Mouse (Mus musculus) myocyte (in vitro differentiated cells): ENCODE results near the gene Sidt2. TPM values are rescaled to one million over a fixed set of nuclear protein-coding genes. Genes with fewer than 3 reads are reported as not detected.

ENCODE experiments used
- H3K27me3 ChIP-seq: one replicate; pipeline ENCODE4 v1.6.1; 2011; ENCODE audit not compliant: control insufficient read depth, insufficient read depth, insufficient read length
- H3K36me3 ChIP-seq: one replicate; pipeline ENCODE4 v1.6.1; 2011; ENCODE audit not compliant: control insufficient read depth, insufficient read depth
- H3K4me2 ChIP-seq: one replicate; pipeline ENCODE4 v1.6.1; 2011; ENCODE audit warnings: low read depth, control low read depth
- H3K4me3 ChIP-seq: one replicate; pipeline ENCODE4 v1.5.1; 2011; ENCODE audit warnings: mild to moderate bottlenecking, control low read depth, moderate library complexity
- H3K79me2 ChIP-seq: one replicate; pipeline ENCODE4 v1.6.1; 2011; ENCODE audit not compliant: control insufficient read depth, insufficient read depth
- H3ac ChIP-seq: one replicate; pipeline ENCODE4 v1.6.1; 2011; ENCODE audit not compliant: control insufficient read depth, insufficient read length
- CEBPB ChIP-seq: IDR thresholded peaks from 2 replicates; pipeline ENCODE4 v1.6.1; 2011; ENCODE audit warnings: mild to moderate bottlenecking, moderate library complexity; ENCODE audit not compliant: poor library complexity, insufficient read depth, severe bottlenecking
- E2F4 ChIP-seq: IDR thresholded peaks from one replicate; pipeline ENCODE4 v1.6.1; 2011; ENCODE audit warnings: mild to moderate bottlenecking, control low read depth, moderate library complexity; ENCODE audit not compliant: insufficient read depth
- MAX ChIP-seq: IDR thresholded peaks from one replicate; pipeline ENCODE4 v1.6.1; 2011; ENCODE audit warnings: low read depth, mild to moderate bottlenecking, control low read depth
- MYOD1 ChIP-seq, 3 experiments: IDR thresholded peaks; one replicate each; pipeline ENCODE4 v1.6.1; 2011; ENCODE audit warnings: control low read depth in 2 of 3, low read depth in 2 of 3, mild to moderate bottlenecking in 2 of 3, moderate library complexity in 1 of 3; ENCODE audit not compliant: insufficient read length in 2 of 3, control insufficient read depth in 1 of 3
- MYOG ChIP-seq, 3 experiments: IDR thresholded peaks; one replicate each; pipeline ENCODE4 v1.6.1; 2011; ENCODE audit warnings: control low read depth in 2 of 3, low read depth in 2 of 3, mild to moderate bottlenecking in 2 of 3; ENCODE audit not compliant: insufficient read length in 2 of 3, control insufficient read depth in 1 of 3, insufficient read depth in 1 of 3
- POLR2A ChIP-seq: IDR thresholded peaks from one replicate; pipeline ENCODE4 v1.6.1; 2011; ENCODE audit warnings: low read depth, mild to moderate bottlenecking, control low read depth, moderate library complexity; ENCODE audit not compliant: insufficient read length
- POLR2AphosphoS2 ChIP-seq: IDR thresholded peaks from one replicate; pipeline ENCODE4 v1.6.1; 2011; ENCODE audit warnings: low read depth, control low read depth; ENCODE audit not compliant: insufficient read length
- REST ChIP-seq: IDR thresholded peaks from one replicate; pipeline ENCODE4 v1.6.1; 2011; ENCODE audit warnings: mild to moderate bottlenecking, control low read depth, moderate library complexity; ENCODE audit not compliant: insufficient read depth, insufficient read length
- SRF ChIP-seq: IDR thresholded peaks from one replicate; pipeline ENCODE4 v1.6.1; 2011; ENCODE audit warnings: low read depth; ENCODE audit not compliant: control insufficient read depth, insufficient read length
- TCF12 ChIP-seq: IDR thresholded peaks from one replicate; pipeline ENCODE4 v1.6.1; 2011; ENCODE audit warnings: mild to moderate bottlenecking, control low read depth; ENCODE audit not compliant: poor library complexity, insufficient read depth, severe bottlenecking
- TCF3 ChIP-seq: IDR thresholded peaks from one replicate; pipeline ENCODE4 v1.6.1; 2011; ENCODE audit warnings: low read depth, control low read depth; ENCODE audit not compliant: insufficient read length
- USF1 ChIP-seq: IDR thresholded peaks from one replicate; pipeline ENCODE4 v1.6.1; 2011; ENCODE audit warnings: low read depth, mild to moderate bottlenecking, control low read depth, moderate library complexity
- polyA plus RNA-seq: library from polyadenylated mRNA; unstranded; fragments of >200 nt; fragmentation: generic; extraction: Trizol; gene quantifications from one replicate; pipeline ENCODE4 v1.2.1, GENCODE M21; 2012; ENCODE audit warnings: missing spikeins

Gene Sidt2
- 59.9 TPM for polyA plus RNA-seq

GRCm38 (mm10) chr9:45955107-45955963 is at the start of gene Sidt2:
Sidt2 (minus strand) TSS chr9:45955258.
- Histone ChIP-seq H3K36me3 (peaks cover 10% of the 10 kb centered on the region), H3K27me3 (no peaks in the 10 kb centered on the region), H3K79me2 (peaks cover 17% of the 10 kb centered on the region), H3K4me3 (peak within 1 kb of the TSS; percentile 73), H3ac (peak within 1 kb of the TSS; percentile 83), H3K4me2 (peak within 1 kb of the TSS; percentile 94)
- TF ChIP-seq POLR2AphosphoS2 = peak; percentile 23
- TF ChIP-seq POLR2A = peak; percentile 37
- no peak for TF ChIP-seq MAX
- TF ChIP-seq MYOG (IDR thresholded peaks at IDR 0.05; ENCODE audit: control insufficient read depth in 1 of 3, insufficient read depth in 1 of 3, insufficient read length in 2 of 3, low read depth in 2 of 3) = no peak
- TF ChIP-seq USF1 = no peak

- no peak overlapping the region for H3K4me2 ChIP-seq
- H3K36me3 ChIP-seq = no peaks in the 10 kb centered on the region
- H3K79me2 ChIP-seq = no peaks in the 10 kb centered on the region
- peaks cover 13% of the 10 kb centered on the region for H3K27me3 ChIP-seq
- no peak overlapping the region for H3ac ChIP-seq
- H3K4me3 ChIP-seq = no peak overlapping the region
- TF ChIP-seq MYOD1 (IDR thresholded peaks at IDR 0.05; ENCODE audit: control insufficient read depth in 1 of 3, insufficient read length in 2 of 3, low read depth in 2 of 3) (no peak), MAX (no peak), POLR2AphosphoS2 (no peak), POLR2A (no peak), USF1 (no peak), TCF3 (no peak), CEBPB (no peak), E2F4 (no peak), MYOG (IDR thresholded peaks at IDR 0.05; ENCODE audit: control insufficient read depth in 1 of 3, insufficient read depth in 1 of 3, insufficient read length in 2 of 3, low read depth in 2 of 3) (no peak), TCF12 (no peak), REST (no peak), SRF (no peak)
These were observed 49.5 kb upstream of the Sidt2 start for GRCm38 (mm10) chr9:46004529-46004928.

- TF ChIP-seq POLR2AphosphoS2 (no peak), MYOG (IDR thresholded peaks at IDR 0.05; ENCODE audit: control insufficient read depth in 1 of 3, insufficient read depth in 1 of 3, insufficient read length in 2 of 3, low read depth in 2 of 3) (no peak), SRF (no peak), USF1 (no peak)
- no peak overlapping the region for H3K4me3 ChIP-seq
- no peaks in the 10 kb centered on the region for H3K36me3 ChIP-seq
- H3K79me2 ChIP-seq = no peaks in the 10 kb centered on the region
- peaks cover 20% of the 10 kb centered on the region for H3K27me3 ChIP-seq
- H3ac ChIP-seq = no peak overlapping the region
- no peak overlapping the region for H3K4me2 ChIP-seq
These were observed 48.7 kb upstream of the Sidt2 start for GRCm38 (mm10) chr9:46003729-46004128.

GRCm38 (mm10) chr9:45999009-45999408 is 44.0 kb upstream of the Sidt2 start:
- Histone ChIP-seq H3K27me3 (peaks cover 20% of the 10 kb centered on the region), H3K36me3 (no peaks in the 10 kb centered on the region), H3K79me2 (no peaks in the 10 kb centered on the region), H3ac (no peak overlapping the region), H3K4me2 (no peak overlapping the region), H3K4me3 (no peak overlapping the region)
- TF ChIP-seq TCF12 = no peak
- no peak for TF ChIP-seq MYOD1 (IDR thresholded peaks at IDR 0.05; ENCODE audit: control insufficient read depth in 1 of 3, insufficient read length in 2 of 3, low read depth in 2 of 3)
- TF ChIP-seq MAX = no peak
- TF ChIP-seq CEBPB = no peak
- no peak for TF ChIP-seq SRF
- no peak for TF ChIP-seq USF1
- TF ChIP-seq MYOG (IDR thresholded peaks at IDR 0.05; ENCODE audit: control insufficient read depth in 1 of 3, insufficient read depth in 1 of 3, insufficient read length in 2 of 3, low read depth in 2 of 3) = no peak
- no peak for TF ChIP-seq POLR2A
- no peak for TF ChIP-seq E2F4
- TF ChIP-seq REST = no peak

- no peaks in the 10 kb centered on the region for H3K27me3 ChIP-seq
- no peak for TF ChIP-seq POLR2A
- no peak for TF ChIP-seq MYOG (IDR thresholded peaks at IDR 0.05; ENCODE audit: control insufficient read depth in 1 of 3, insufficient read depth in 1 of 3, insufficient read length in 2 of 3, low read depth in 2 of 3)
- TF ChIP-seq POLR2AphosphoS2 = no peak
- peak; percentile 96 for TF ChIP-seq CEBPB
- peaks cover 49% of the 10 kb centered on the region for H3K79me2 ChIP-seq
- peak overlapping the region; percentile 83 for H3K4me3 ChIP-seq
- peak overlapping the region; percentile 91 for H3K4me2 ChIP-seq
- peak overlapping the region; percentile 68 for H3ac ChIP-seq
- H3K36me3 ChIP-seq = no peaks in the 10 kb centered on the region
These were observed 30.1 kb upstream of the Sidt2 start for GRCm38 (mm10) chr9:45985229-45985567.
